Mouse (Mus musculus): Measurements from ENCODE around the gene Mif4gd. TPM values are rescaled to one million over a fixed set of nuclear protein-coding genes. Genes with fewer than 3 reads are reported as not detected.

Mif4gd gene
- polyA plus RNA-seq, 1 experiment: 15.5 TPM

DNA sequence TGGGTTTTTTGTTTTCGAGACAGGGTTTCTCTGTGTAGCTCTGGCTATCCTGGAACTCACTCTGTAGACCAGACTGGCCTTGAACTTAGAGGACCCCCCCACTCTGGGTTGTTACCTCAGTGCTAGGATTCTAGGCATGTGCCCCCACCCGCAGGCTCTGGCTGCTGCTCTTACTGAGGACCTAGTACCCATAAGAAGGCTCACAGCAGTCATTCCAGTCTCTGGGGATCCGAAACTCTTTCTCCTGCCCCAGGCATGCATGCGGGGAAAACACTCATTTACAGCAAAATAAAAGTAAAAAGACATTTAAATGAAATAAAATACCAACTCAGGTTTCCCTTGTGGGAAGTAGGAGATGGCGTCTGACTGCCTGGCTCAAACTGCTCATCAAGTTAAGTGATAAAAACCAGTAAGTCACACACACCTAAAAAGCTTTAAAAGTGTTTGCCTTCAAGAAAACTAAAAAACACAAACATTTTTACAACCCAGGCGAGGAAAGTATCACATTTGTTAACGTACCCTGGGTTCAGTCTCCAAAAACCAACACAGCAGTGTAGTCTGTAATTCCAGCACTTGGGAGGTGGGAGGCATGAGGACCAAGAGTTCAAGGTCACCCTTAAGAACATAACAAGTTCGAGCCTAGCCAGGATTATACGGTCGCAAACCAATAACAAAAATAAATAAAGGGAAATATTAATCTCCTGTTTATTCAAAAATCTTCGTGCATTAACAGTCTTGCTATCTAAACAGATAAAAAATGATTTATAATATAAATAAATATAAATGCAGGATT lies 14.3 kb upstream of the Mif4gd start:
- H3K4me3 ChIP-seq (replicated peaks): peak overlapping the region; percentile 94
- H3K27me3 ChIP-seq (replicated peaks): no peaks in the 10 kb centered on the region
- H3K4me1 ChIP-seq: peaks cover 53% of the 10 kb centered on the region
- peaks cover 33% of the 10 kb centered on the region for H3K36me3 ChIP-seq (replicated peaks; ENCODE audit: low read length)
- H3K9me3 ChIP-seq: no peaks in the 10 kb centered on the region
- no peak for TF ChIP-seq GATA1 (IDR thresholded peaks at IDR 0.05; ENCODE audit: borderline replicate concordance, low read length)
- no peak for TF ChIP-seq FLI1 (IDR thresholded peaks at IDR 0.05; ENCODE audit: low read length)

DNA sequence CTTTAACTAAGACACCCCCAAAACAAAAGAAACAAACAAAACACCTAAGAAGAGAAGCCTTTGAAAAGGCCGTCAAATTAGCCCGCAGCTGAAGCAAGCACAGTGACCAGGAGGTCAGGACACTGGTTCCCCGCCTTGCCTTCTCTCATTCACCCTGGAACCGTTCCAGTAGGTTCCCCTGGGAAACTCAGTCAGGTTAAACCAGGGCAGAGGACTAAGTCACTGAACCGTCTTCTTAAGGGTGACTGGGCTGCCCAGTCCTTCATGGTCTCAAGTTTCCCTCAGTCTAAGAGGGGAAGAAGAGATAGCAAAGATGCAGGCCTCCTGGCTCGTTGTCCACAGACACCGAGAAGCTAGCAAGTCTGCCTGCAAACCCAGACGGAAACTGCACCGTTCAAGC lies 13.1 kb upstream of the Mif4gd start:
- Histone ChIP-seq H3K4me1 (peaks cover 42% of the 10 kb centered on the region), H3K27me3 (replicated peaks) (no peaks in the 10 kb centered on the region), H3K36me3 (replicated peaks; ENCODE audit: low read length) (peaks cover 43% of the 10 kb centered on the region), H3K9me3 (no peaks in the 10 kb centered on the region), H3K4me3 (replicated peaks) (no peak overlapping the region)
- no peak for TF ChIP-seq FLI1 (IDR thresholded peaks at IDR 0.05; ENCODE audit: low read length)
- TF ChIP-seq GATA1 (IDR thresholded peaks at IDR 0.05; ENCODE audit: borderline replicate concordance, low read length): no peak

DNA sequence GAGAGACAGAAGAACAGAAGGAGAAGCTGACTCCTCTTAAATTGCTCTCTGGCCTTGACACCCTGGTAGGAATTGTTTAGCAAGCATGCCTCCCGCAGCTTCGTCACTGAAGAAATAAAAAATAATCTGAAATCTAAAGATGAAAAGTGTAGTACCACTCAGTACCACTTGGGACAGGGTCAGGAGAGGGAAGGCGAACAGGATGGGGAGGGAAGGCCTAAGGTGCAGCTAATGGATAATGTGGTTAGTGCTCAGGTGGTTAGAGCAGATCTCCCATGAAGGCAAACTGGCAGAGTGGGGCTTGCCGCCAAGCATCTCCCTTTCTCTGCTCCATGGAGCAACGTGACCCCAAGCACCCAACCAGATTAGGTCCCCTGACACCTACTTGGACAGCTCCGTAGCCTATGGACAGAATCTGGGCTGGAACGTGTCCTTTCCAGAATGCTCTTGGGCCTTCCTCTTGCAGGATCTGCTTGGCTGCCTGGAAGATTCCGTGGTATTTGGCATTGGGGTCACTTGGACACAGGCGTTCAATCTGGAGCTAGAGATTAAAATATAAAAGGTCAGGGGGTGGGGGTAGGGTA lies 10.8 kb upstream of the Mif4gd start:
- no peaks in the 10 kb centered on the region for H3K27me3 ChIP-seq (replicated peaks)
- peaks cover 65% of the 10 kb centered on the region for H3K36me3 ChIP-seq (replicated peaks; ENCODE audit: low read length)
- no peak for TF ChIP-seq FLI1 (IDR thresholded peaks at IDR 0.05; ENCODE audit: low read length)
- TF ChIP-seq GATA1 (IDR thresholded peaks at IDR 0.05; ENCODE audit: borderline replicate concordance, low read length): no peak
- no peaks in the 10 kb centered on the region for H3K9me3 ChIP-seq
- peaks cover 31% of the 10 kb centered on the region for H3K4me1 ChIP-seq
- no peak overlapping the region for H3K4me3 ChIP-seq (replicated peaks)

DNA sequence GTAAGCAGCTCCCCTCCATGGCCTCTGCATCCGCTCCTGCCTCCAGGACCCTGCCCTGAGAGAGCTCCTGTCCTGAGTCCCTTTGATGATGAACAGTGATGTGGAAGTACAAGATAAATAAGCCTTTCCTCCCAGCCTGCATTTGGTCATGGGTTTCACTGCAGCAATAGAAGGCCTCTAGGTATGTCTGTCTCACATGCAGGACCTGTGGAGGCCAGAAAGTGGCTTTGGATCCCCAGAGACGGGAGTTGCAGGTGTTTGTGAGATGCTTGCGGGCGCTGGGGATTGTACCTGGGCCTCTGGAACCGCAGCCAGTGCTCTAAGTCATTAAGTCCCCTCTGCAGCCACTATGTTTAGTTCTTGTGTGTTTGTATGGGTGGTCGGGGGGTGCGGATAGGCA lies 7.2 kb upstream of the Mif4gd start:
- no peak overlapping the region for H3K4me3 ChIP-seq (replicated peaks)
- no peak for TF ChIP-seq GATA1 (IDR thresholded peaks at IDR 0.05; ENCODE audit: borderline replicate concordance, low read length)
- no peak for TF ChIP-seq FLI1 (IDR thresholded peaks at IDR 0.05; ENCODE audit: low read length)
- H3K9me3 ChIP-seq: no peaks in the 10 kb centered on the region
- H3K36me3 ChIP-seq (replicated peaks; ENCODE audit: low read length): peaks cover 89% of the 10 kb centered on the region
- peaks cover 7% of the 10 kb centered on the region for H3K4me1 ChIP-seq
- H3K27me3 ChIP-seq (replicated peaks): no peaks in the 10 kb centered on the region

DNA sequence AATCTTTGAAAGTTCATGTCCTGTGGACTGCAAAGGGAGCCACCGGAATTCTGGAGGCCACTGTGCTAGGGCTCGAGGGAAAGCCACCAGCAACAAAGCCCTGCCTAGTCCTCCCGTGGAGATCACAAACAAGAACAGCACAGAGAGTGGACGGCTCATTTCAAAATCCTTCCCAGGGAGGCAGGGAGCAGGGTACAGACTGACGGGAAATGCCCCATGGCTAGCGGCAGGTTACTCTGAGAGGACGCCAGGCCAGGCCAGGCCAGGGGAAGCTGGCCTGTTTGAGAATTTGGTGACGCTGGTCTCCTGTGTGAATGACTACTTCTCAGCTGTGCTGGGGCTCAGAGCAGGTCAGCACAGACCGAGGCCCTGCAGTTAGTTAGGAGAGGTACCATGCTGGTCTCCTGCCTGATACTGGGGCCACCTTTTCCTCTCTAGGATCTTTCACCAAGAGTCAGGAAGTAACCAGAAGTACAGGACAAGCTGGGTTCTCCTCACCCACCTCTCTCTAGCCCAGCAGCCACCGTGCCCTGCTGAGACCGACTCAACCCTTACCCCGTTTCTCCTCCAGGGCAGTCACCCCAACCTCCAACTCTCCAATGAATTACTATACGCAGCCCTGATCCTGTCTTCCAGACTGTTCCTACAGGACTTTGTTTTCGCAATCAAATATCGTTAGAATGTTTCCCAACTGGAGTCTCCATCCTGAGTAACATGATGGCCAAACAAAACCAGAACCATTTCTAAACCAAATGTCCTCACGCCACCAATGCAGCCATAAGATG lies 6.2 kb upstream of the Mif4gd start:
- TF ChIP-seq GATA1 (IDR thresholded peaks at IDR 0.05; ENCODE audit: borderline replicate concordance, low read length): no peak
- TF ChIP-seq FLI1 (IDR thresholded peaks at IDR 0.05; ENCODE audit: low read length): no peak
- Histone ChIP-seq H3K27me3 (replicated peaks) (no peaks in the 10 kb centered on the region), H3K4me3 (replicated peaks) (no peak overlapping the region), H3K36me3 (replicated peaks; ENCODE audit: low read length) (peaks cover 93% of the 10 kb centered on the region), H3K4me1 (peaks cover 12% of the 10 kb centered on the region), H3K9me3 (no peaks in the 10 kb centered on the region)

DNA sequence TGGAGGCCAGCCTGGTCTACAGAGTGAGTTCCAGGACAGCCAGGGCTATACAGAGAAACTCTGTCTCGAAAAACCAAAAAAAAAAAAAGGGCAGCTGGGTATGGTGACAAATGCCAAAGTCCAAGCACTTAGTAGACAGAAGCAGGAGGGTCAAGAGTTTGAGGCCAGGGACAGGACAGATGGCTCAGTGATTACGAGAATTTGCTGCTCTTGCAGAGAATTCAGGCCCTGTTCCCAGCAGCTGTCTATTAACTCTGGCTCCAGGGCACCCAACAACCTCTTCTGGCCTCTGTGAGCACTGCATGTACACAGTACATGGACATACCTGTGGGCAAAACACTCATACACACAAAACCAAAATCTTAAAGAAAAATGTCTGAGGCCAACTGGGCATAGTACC lies 5.2 kb upstream of the Mif4gd start:
- no peaks in the 10 kb centered on the region for H3K27me3 ChIP-seq (replicated peaks)
- no peak overlapping the region for H3K4me3 ChIP-seq (replicated peaks)
- H3K9me3 ChIP-seq: no peaks in the 10 kb centered on the region
- no peak for TF ChIP-seq GATA1 (IDR thresholded peaks at IDR 0.05; ENCODE audit: borderline replicate concordance, low read length)
- TF ChIP-seq FLI1 (IDR thresholded peaks at IDR 0.05; ENCODE audit: low read length): no peak
- peaks cover 84% of the 10 kb centered on the region for H3K36me3 ChIP-seq (replicated peaks; ENCODE audit: low read length)
- H3K4me1 ChIP-seq: peaks cover 21% of the 10 kb centered on the region

DNA sequence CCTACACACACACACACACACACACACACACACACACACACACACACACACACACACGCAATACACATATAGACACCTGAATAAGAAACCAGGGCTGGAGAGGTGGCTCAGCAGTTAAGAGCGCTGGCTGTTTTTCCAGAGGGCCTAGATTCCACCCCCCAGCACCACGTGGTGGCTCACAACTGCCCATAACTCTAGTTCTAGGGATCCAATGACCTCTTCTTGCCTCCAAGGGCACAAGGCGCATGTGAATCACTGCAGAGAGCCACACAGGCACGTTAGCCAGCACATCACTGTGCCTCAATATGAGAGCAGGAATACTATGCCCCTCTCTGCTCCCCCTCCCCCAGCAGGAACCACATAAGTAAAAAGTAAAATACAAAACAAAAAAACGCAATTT lies 4.1 kb upstream of the Mif4gd start:
- H3K4me1 ChIP-seq: peaks cover 25% of the 10 kb centered on the region
- H3K36me3 ChIP-seq (replicated peaks; ENCODE audit: low read length): peaks cover 73% of the 10 kb centered on the region
- H3K9me3 ChIP-seq: no peaks in the 10 kb centered on the region
- no peak overlapping the region for H3K4me3 ChIP-seq (replicated peaks)
- H3K27me3 ChIP-seq (replicated peaks): no peaks in the 10 kb centered on the region
- no peak for TF ChIP-seq FLI1 (IDR thresholded peaks at IDR 0.05; ENCODE audit: low read length)
- no peak for TF ChIP-seq GATA1 (IDR thresholded peaks at IDR 0.05; ENCODE audit: borderline replicate concordance, low read length)

DNA sequence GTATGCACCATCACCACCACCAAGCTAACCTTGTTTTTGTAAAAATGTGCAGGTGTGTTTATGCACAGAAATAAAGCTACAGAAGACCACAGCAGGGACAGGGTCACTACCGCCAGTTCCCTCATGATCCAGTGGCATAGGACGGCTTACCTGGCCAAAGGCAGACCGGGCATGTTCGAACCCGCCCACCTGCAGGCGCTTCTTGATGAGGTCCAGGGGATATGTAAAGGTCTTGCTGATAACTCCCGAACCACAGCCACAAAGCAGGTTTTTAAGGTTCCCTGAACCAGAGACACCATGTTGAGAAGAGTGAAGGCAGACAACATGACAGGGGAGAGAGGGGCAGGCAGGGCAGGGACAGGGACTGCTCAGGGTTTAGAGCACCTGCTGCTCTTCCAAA lies 3.6 kb upstream of the Mif4gd start:
- TF ChIP-seq FLI1 (IDR thresholded peaks at IDR 0.05; ENCODE audit: low read length) (no peak), GATA1 (IDR thresholded peaks at IDR 0.05; ENCODE audit: borderline replicate concordance, low read length) (no peak)
- Histone ChIP-seq H3K9me3 (no peaks in the 10 kb centered on the region), H3K27me3 (replicated peaks) (no peaks in the 10 kb centered on the region), H3K36me3 (replicated peaks; ENCODE audit: low read length) (peaks cover 71% of the 10 kb centered on the region), H3K4me3 (replicated peaks) (no peak overlapping the region), H3K4me1 (peaks cover 30% of the 10 kb centered on the region)

DNA sequence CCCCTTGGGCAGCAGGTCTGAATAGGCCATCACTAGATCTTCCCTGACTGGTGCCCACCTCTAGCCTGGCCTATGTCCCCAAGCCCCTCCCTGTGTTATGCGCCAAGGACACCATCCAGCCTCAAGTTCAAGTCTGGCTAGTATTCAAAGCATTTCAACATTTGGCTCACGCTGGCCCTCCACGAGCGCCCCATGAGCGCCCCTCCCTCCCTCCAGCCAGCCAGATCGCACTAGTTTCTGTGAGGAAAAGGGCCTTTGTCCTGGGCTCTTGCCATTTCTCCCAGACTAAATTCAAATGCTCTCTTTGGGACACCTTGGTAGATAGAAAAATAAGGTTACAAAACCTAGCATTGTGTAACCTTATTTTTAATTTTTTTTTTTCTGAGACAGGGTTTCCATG lies 3.1 kb upstream of the Mif4gd start:
- Histone ChIP-seq H3K36me3 (replicated peaks; ENCODE audit: low read length) (peaks cover 71% of the 10 kb centered on the region), H3K4me3 (replicated peaks) (no peak overlapping the region), H3K9me3 (no peaks in the 10 kb centered on the region), H3K4me1 (peaks cover 35% of the 10 kb centered on the region), H3K27me3 (replicated peaks) (no peaks in the 10 kb centered on the region)
- TF ChIP-seq FLI1 (IDR thresholded peaks at IDR 0.05; ENCODE audit: low read length) (no peak), GATA1 (IDR thresholded peaks at IDR 0.05; ENCODE audit: borderline replicate concordance, low read length) (no peak)
